Mouse (Mus musculus) cerebellum, postnatal 25 days (tissue): ENCODE data around the gene Olfr618.
"Not testable (repeated sequence)": the region's sequence is repeated elsewhere in the genome, so short reads cannot be mapped to it uniquely, and the experiment has no call there.

Experiments used
- DNase-seq, 2 experiments: peaks; one replicate each; pipeline ENCODE4 v3.0.0; 2021; ENCODE audit warnings: mixed read lengths in 2 of 2

Gene Olfr618

GRCm38 (mm10) chr7:103589803-103590202 is at the start of gene Olfr618:
TSS of gene Olfr618 (plus strand) at chr7:103590103.
- no peak for DNase-seq

GRCm38 (mm10) chr7:103542617-103543016 is 47.3 kb upstream of the Olfr618 start, which contains the start of gene Olfr612:
TSS of gene Olfr612 (minus strand) at chr7:103542717.
- not testable (repeated sequence) for DNase-seq

- DNase-seq: no peak
Observed at GRCm38 (mm10) chr7:103547774-103548173, 42.1 kb upstream of the Olfr618 start, which contains the start of gene Olfr613. TSS of gene Olfr613 (plus strand) at chr7:103548074.

- no peak for DNase-seq
Observed at GRCm38 (mm10) chr7:103555779-103556178, 34.1 kb upstream of the Olfr618 start, which contains the start of gene Olfr615. TSS of gene Olfr615 (plus strand) at chr7:103556079.

GRCm38 (mm10) chr7:103569043-103569442 is 20.9 kb upstream of the Olfr618 start, which contains the start of gene Olfr616:
TSS of gene Olfr616 (minus strand) at chr7:103569143.
- DNase-seq: no peak

- no peak for DNase-seq
Observed at GRCm38 (mm10) chr7:103572761-103573160, 17.1 kb upstream of the Olfr618 start, which contains the start of gene Olfr617. TSS of gene Olfr617 (plus strand) at chr7:103573061.

- DNase-seq: no peak
Observed at GRCm38 (mm10) chr7:103600275-103600674, 10.4 kb downstream of the Olfr618 start, which contains the start of gene Olfr619. TSS of gene Olfr619 (plus strand) at chr7:103600575.

GRCm38 (mm10) chr7:103607425-103607824 is 17.5 kb downstream of the Olfr618 start:
- DNase-seq: no peak

- DNase-seq: no peak
Observed at GRCm38 (mm10) chr7:103612434-103612833, 22.5 kb downstream of the Olfr618 start, which contains the start of gene Olfr620. TSS of gene Olfr620 (minus strand) at chr7:103612534.

- DNase-seq: no peak
Observed at GRCm38 (mm10) chr7:103636795-103637194, 46.9 kb downstream of the Olfr618 start.

GRCm38 (mm10) chr7:103642602-103643001 is 52.7 kb downstream of the Olfr618 start, which contains the start of gene Olfr622:
TSS of gene Olfr622 (minus strand) at chr7:103642702.
- no peak for DNase-seq

GRCm38 (mm10) chr7:103644070-103644469 is 54.2 kb downstream of the Olfr618 start:
- no peak for DNase-seq
